Mouse (Mus musculus): ENCODE measurements at regions not wholly inside any gene's neighbourhood (a gene's known extent, or its start where the extent isn't known, plus 50 kb on each side); places are given as distances from the start of the nearest gene placed in this dataset.

GRCm38 (mm10) chr16:72152920-72153319 lies 155.2 kb upstream of the Robo1 start:
- DNase-seq (ENCODE audit: extremely low read depth, low read depth): no peak

- DNase-seq (ENCODE audit: extremely low read depth, low read depth): no peak
These were observed 150.2 kb upstream of the Robo1 start for GRCm38 (mm10) chr16:72157913-72158312.

DNA sequence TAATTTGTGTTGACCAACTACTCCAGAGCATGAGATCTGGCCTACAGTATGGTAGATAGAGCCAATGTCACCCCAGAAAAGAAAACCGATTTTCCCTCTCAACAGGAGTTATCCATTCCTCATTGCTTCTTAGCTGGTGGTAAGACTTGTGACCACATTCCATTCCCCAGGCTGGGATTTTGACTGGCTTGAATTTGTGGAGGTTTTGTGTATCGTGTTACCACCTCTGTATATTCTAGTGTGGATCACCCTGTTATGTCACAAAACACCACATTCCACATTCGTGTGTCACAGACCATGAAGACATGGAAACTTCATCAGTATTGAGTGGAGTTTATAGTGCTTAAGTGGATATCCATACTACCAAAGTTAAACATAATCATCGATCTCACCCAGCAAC lies 148.7 kb upstream of the Robo1 start:
- DNase-seq (ENCODE audit: extremely low read depth, low read depth): no peak

DNA sequence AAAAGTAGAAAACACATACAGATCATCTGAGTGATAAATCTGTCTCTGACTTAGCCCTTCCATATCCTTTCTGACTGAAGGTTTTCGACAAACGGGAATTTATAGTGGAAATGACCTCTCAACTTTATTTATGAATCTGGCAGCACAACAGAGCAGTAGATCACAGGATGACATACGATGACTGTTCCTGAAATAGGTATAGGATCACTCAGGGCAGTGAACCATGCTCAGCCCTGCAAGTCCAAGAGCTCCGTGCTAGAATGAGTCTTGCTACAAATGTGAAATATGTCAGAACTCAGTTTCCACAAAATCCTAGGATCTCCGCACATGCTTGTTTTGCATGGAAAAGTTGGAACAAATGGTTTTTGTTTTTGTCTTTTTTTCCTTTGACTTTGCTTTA lies 132.4 kb upstream of the Robo1 start:
- no peak for DNase-seq (ENCODE audit: extremely low read depth, low read depth)

DNA sequence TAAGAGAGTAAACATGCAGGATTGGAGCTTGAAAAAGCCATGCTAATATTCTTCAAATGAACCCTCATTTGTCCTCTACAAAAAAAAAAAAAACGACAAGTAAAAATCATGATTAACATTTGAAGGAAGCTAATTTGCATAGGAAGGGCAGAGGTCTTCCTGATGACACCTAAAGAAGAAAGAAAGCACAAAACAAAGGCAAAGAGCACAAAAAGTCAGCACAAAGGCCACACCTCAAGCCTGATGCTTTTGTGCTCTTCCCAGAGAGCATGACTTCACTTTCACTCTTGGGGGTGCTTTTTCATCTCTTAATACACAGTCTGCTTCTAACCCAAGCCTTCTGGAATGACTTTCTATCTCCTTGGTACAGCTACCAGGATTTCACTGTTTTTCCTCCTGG lies 113.8 kb upstream of the Robo1 start:
- no peak for DNase-seq (ENCODE audit: extremely low read depth, low read depth)

DNA sequence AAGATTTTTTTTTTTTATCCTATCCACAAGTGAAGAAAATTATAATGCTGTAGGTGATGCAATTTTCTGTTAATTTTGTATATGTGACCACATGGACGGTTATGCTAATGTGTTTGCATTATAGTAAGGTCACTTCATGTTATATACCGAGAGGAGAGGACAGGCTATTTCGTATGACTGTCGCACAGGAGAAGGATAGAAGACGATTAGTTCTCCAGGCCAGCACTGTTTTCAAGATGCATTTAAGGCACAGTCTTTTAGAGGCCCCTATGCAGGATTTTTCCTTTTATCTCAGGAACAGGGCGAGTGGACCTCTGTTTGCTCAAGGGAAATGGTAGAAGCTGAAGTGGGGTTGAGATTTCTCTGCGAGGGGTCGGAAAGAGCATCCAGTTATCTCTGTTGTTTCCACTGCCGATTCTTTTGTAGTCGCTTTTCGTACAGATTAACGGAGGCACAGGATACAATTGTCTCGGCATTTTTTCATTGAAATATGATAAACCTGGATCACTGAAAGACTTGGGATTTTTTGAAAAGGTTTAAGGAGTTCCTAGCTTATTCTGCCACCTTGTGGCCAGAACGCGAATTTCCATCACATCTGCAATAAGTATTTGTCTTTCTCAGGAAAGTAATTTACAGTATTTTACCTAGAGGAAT lies 92.6 kb upstream of the Robo1 start:
- DNase-seq (ENCODE audit: extremely low read depth, low read depth): peak; percentile 7

GRCm38 (mm10) chr16:72218021-72218420 lies 90.1 kb upstream of the Robo1 start:
- peak; percentile 19 for DNase-seq (ENCODE audit: extremely low read depth, low read depth)

DNA sequence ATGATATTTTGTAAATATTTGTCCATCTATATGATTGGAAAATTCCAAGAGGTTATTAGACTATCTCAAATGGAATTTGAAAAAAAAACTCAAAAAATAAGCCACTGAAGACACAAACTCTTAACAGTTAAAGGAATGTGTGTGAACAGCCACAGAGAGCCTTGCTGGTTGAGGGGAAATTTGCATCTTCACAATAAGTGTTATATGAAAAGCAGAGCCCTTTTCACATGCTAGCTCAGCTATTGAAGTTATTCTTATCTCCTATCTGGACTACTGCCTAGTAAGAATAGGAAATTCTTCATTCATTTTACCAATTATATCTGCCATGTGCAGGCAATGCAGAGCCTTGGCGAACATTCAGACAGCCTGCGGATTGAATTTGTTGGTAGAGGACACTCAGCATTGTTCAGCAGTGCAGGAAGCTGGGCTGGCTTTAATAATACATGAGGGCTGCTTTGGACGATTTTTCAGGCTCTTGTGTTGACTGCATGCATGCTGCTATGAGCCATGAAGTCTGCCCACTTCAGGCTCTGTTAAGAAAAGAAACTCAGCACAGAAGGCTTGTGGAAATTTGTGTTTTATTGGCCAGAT lies 86.1 kb upstream of the Robo1 start:
- DNase-seq (ENCODE audit: extremely low read depth, low read depth): no peak

DNA sequence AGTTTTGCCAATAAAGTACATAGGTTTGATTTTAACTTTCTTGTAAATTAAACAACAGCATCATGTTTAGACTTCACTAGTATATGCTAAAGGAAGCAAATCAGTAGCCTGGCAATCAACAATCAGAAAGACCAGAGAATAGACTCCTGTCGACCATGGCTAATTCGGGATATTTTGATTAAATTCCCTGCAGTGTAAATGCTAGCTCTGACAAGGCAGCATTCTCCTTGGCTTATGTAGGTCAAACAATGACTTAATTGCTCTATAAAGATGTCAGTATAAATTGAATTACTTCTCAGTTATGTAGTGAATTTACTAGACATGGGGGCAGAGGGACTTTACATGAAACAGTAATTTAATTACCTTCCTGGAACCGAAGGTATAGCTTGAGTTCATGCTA lies 84.2 kb upstream of the Robo1 start:
- no peak for DNase-seq (ENCODE audit: extremely low read depth, low read depth)

- DNase-seq (ENCODE audit: extremely low read depth, low read depth): no peak
These were observed 82.8 kb upstream of the Robo1 start for GRCm38 (mm10) chr16:72225157-72225880.

GRCm38 (mm10) chr16:72234366-72234765 lies 73.7 kb upstream of the Robo1 start:
- DNase-seq (ENCODE audit: extremely low read depth, low read depth): no peak

GRCm38 (mm10) chr16:72239631-72240030 lies 68.5 kb upstream of the Robo1 start:
- no peak for DNase-seq (ENCODE audit: extremely low read depth, low read depth)

GRCm38 (mm10) chr16:72256388-72256787 lies 51.7 kb upstream of the Robo1 start:
- DNase-seq (ENCODE audit: extremely low read depth, low read depth): no peak
